14 mouse cellular contexts compared by ENCODE assay signal in the genomic region with DNA sequence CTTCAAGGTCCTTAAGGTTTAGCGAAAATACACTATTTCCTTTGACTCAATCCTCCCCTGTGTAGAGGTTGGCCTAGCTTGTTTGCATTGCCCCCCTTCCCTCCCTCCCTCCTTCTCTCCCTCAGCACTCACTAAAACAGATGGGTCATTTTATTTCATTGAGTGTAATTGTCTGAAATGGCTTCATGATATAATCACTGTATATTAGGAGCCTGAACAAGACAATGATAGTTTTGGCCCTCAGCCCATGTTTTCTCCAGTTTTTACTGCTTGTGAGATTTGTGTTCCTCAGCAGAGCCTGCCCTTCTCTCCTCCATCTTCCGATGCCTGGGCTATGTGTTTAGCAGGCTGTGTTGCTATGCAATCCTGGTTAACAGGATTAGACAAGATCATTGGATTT.
A peak's percentile ranks its signal among the peaks of the same experiment; 100 is the strongest.
DNase-seq lines count a peak whose midpoint lies in the region; ATAC-seq and TF ChIP-seq lines count a peak whose summit lies in the region.
"Had no signal": no experiment of that assay in that cellular context is flagged by ENCODE, and none has a peak within 500 bp of the region (broad histone marks: within the 10 kb centered on the region; RNA-seq: fewer than 3 reads in every experiment).

No protein-coding gene starts in this region.

- WGBS in forebrain, embryonic 13.5 days, result 54% methylated on average over 2 of the region's 2 CpGs
- 81% methylated on average over 2 of the region's 2 CpGs for WGBS in forebrain, embryonic 11.5 days
- 45% methylated on average over 2 of the region's 2 CpGs for WGBS in kidney, postnatal 0 days
- WGBS in midbrain, postnatal 0 days, result 63% methylated on average over 2 of the region's 2 CpGs
- WGBS in midbrain, embryonic 11.5 days, result 71% methylated on average over 2 of the region's 2 CpGs
- 29% methylated on average over 2 of the region's 2 CpGs for WGBS in stomach, embryonic 14.5 days

- no peaks in the 10 kb centered on the region for H3K36me3 ChIP-seq in forebrain, embryonic 13.5 days (ENCODE audit: poor library complexity, severe bottlenecking)
- no peaks in the 10 kb centered on the region for H3K36me3 ChIP-seq in forebrain, embryonic 11.5 days (ENCODE audit: control insufficient read depth, insufficient read depth, low read length)
- H3K36me3 ChIP-seq in kidney, postnatal 0 days (ENCODE audit: insufficient read depth, low read length), result no peaks in the 10 kb centered on the region
- no peaks in the 10 kb centered on the region for H3K36me3 ChIP-seq in midbrain, postnatal 0 days (ENCODE audit: insufficient read depth, low read length)
- H3K36me3 ChIP-seq in midbrain, embryonic 11.5 days (ENCODE audit: control insufficient read depth, insufficient read depth, low read length), result no peaks in the 10 kb centered on the region
- H3K36me3 ChIP-seq in stomach, embryonic 14.5 days (ENCODE audit: control insufficient read depth, insufficient read depth, low read length), result no peaks in the 10 kb centered on the region

- no peak for DNase-seq in forebrain, embryonic 11.5 days (ENCODE audit: low spot score)
- peak; percentile 91 for DNase-seq in kidney, postnatal 0 days (ENCODE audit: low spot score)
- DNase-seq in kidney, postnatal 36 days, result no peak
- DNase-seq in midbrain, postnatal 0 days (ENCODE audit: low spot score), result peak; percentile 24
- DNase-seq in midbrain, embryonic 11.5 days (ENCODE audit: low spot score, missing footprints), result no peak
- no peak for DNase-seq in right cerebral cortex, postnatal 36 days (ENCODE audit: low spot score in 2 of 2)
- DNase-seq: adrenal gland, postnatal 25 days; cerebellum, adult 11 months; gastrocnemius, postnatal 10 days; thymus, postnatal 36 days had no signal

- H3K4me2 ChIP-seq in forebrain, embryonic 13.5 days, result no peak overlapping the region
- H3K4me2 ChIP-seq in forebrain, embryonic 11.5 days (ENCODE audit: low read depth, low read length, severe bottlenecking), result no peak overlapping the region
- no peak overlapping the region for H3K4me2 ChIP-seq in kidney, postnatal 0 days (ENCODE audit: low read length)
- no peak overlapping the region for H3K4me2 ChIP-seq in midbrain, postnatal 0 days (ENCODE audit: low read depth, low read length, poor library complexity, severe bottlenecking)
- no peak overlapping the region for H3K4me2 ChIP-seq in midbrain, embryonic 11.5 days
- no peak overlapping the region for H3K4me2 ChIP-seq in stomach, embryonic 14.5 days (replicated peaks; ENCODE audit: low read depth, low read length)
- H3K4me2 ChIP-seq: heart, embryonic 11.5 days had no signal

- TF ChIP-seq CTCF in kidney, postnatal 0 days (IDR thresholded peaks at IDR 0.05; ENCODE audit: low read depth), result no peak
- no peak for TF ChIP-seq CTCF in midbrain, postnatal 0 days (IDR thresholded peaks at IDR 0.05)

- no peak overlapping the region for H3K4me3 ChIP-seq in forebrain, embryonic 13.5 days
- no peak overlapping the region for H3K4me3 ChIP-seq in forebrain, embryonic 11.5 days (ENCODE audit: low read depth, low read length)
- H3K4me3 ChIP-seq in kidney, postnatal 0 days (replicated peaks; ENCODE audit: low read depth, low read length), result no peak overlapping the region
- no peak overlapping the region for H3K4me3 ChIP-seq in midbrain, postnatal 0 days (ENCODE audit: low read depth, low read length)
- no peak overlapping the region for H3K4me3 ChIP-seq in midbrain, embryonic 11.5 days (ENCODE audit: low read depth, low read length)
- no peak overlapping the region for H3K4me3 ChIP-seq in stomach, embryonic 14.5 days (ENCODE audit: low read depth, low read length)

- peak; percentile 67 for ATAC-seq in forebrain, embryonic 13.5 days
- no peak for ATAC-seq in forebrain, embryonic 11.5 days (replicated peaks; ENCODE audit: low FRiP score)
- peak; percentile 82 for ATAC-seq in kidney, postnatal 0 days (replicated peaks; ENCODE audit: low FRiP score, low read depth)
- ATAC-seq in midbrain, postnatal 0 days (ENCODE audit: low FRiP score), result no peak
- no peak for ATAC-seq in midbrain, embryonic 11.5 days (ENCODE audit: low FRiP score)
- ATAC-seq in stomach, embryonic 14.5 days (ENCODE audit: insufficient number of reproducible peaks, insufficient read depth, low FRiP score, low read depth), result peak; percentile 89
- ATAC-seq: inflammation-experienced regulatory T-cells, adult 6 months had no signal

- no peaks in the 10 kb centered on the region for H3K27me3 ChIP-seq in forebrain, embryonic 13.5 days
- no peaks in the 10 kb centered on the region for H3K27me3 ChIP-seq in forebrain, embryonic 11.5 days (ENCODE audit: control insufficient read depth, insufficient read depth, low read length)
- H3K27me3 ChIP-seq in kidney, postnatal 0 days (ENCODE audit: insufficient read depth, low read length), result no peaks in the 10 kb centered on the region
- H3K27me3 ChIP-seq in midbrain, postnatal 0 days (ENCODE audit: insufficient read depth, low read length), result no peaks in the 10 kb centered on the region
- no peaks in the 10 kb centered on the region for H3K27me3 ChIP-seq in midbrain, embryonic 11.5 days (ENCODE audit: control insufficient read depth, insufficient read depth, low read length)
- H3K27me3 ChIP-seq in stomach, embryonic 14.5 days (ENCODE audit: control insufficient read depth, insufficient read depth, low read length), result no peaks in the 10 kb centered on the region

- H3K9ac ChIP-seq in forebrain, embryonic 13.5 days, result no peak overlapping the region
- no peak overlapping the region for H3K9ac ChIP-seq in forebrain, embryonic 11.5 days (ENCODE audit: low read length)
- no peak overlapping the region for H3K9ac ChIP-seq in kidney, postnatal 0 days (ENCODE audit: low read depth, low read length)
- H3K9ac ChIP-seq in midbrain, postnatal 0 days (replicated peaks; ENCODE audit: low read length, poor library complexity, severe bottlenecking), result no peak overlapping the region
- H3K9ac ChIP-seq in midbrain, embryonic 11.5 days (ENCODE audit: low read length), result no peak overlapping the region
- no peak overlapping the region for H3K9ac ChIP-seq in stomach, embryonic 14.5 days (replicated peaks; ENCODE audit: low read depth, low read length)

- no peaks in the 10 kb centered on the region for H3K4me1 ChIP-seq in forebrain, embryonic 13.5 days
- no peaks in the 10 kb centered on the region for H3K4me1 ChIP-seq in forebrain, embryonic 11.5 days (replicated peaks; ENCODE audit: control insufficient read depth, insufficient read depth, low read length)
- 0 out of 2 replicates have a peak, but pooled peaks cover 2% of the 10 kb centered on the region for H3K4me1 ChIP-seq in kidney, postnatal 0 days (replicated peaks; ENCODE audit: insufficient read depth, low read length)
- no peaks in the 10 kb centered on the region for H3K4me1 ChIP-seq in midbrain, postnatal 0 days (ENCODE audit: insufficient read depth, low read length)
- H3K4me1 ChIP-seq in midbrain, embryonic 11.5 days (ENCODE audit: control insufficient read depth, insufficient read depth, low read length), result no peaks in the 10 kb centered on the region
- H3K4me1 ChIP-seq in stomach, embryonic 14.5 days (ENCODE audit: control insufficient read depth, insufficient read depth, low read length), result peaks cover 6% of the 10 kb centered on the region; the same call in 1 of the 2 replicates

- no peak overlapping the region for H3K27ac ChIP-seq in forebrain, embryonic 13.5 days
- H3K27ac ChIP-seq in forebrain, embryonic 11.5 days (ENCODE audit: low read depth, low read length), result no peak overlapping the region
- peak overlapping the region; percentile 62; the same call in 1 of the 2 replicates for H3K27ac ChIP-seq in kidney, postnatal 0 days
- no peak overlapping the region for H3K27ac ChIP-seq in midbrain, postnatal 0 days (ENCODE audit: low read depth, low read length)
- H3K27ac ChIP-seq in midbrain, embryonic 11.5 days (ENCODE audit: low read depth, low read length), result no peak overlapping the region
- peak overlapping the region; percentile 92; the same call in 1 of the 2 replicates for H3K27ac ChIP-seq in stomach, embryonic 14.5 days (ENCODE audit: low read length)

- no peaks in the 10 kb centered on the region for H3K9me3 ChIP-seq in forebrain, embryonic 13.5 days (replicated peaks)
- no peaks in the 10 kb centered on the region for H3K9me3 ChIP-seq in forebrain, embryonic 11.5 days (ENCODE audit: control insufficient read depth, low read length)
- H3K9me3 ChIP-seq in kidney, postnatal 0 days (replicated peaks; ENCODE audit: low read length), result no peaks in the 10 kb centered on the region
- no peaks in the 10 kb centered on the region for H3K9me3 ChIP-seq in midbrain, postnatal 0 days (ENCODE audit: low read length)
- no peaks in the 10 kb centered on the region for H3K9me3 ChIP-seq in midbrain, embryonic 11.5 days (ENCODE audit: control insufficient read depth, low read length)
- H3K9me3 ChIP-seq in stomach, embryonic 14.5 days (ENCODE audit: control insufficient read depth, low read depth, low read length), result no peaks in the 10 kb centered on the region

Comparison
In these comparisons a context has a peak if more than half of its experiments do, and no peak if none do; other contexts are left out.
1. ATAC-seq: peak in forebrain, embryonic 13.5 days (single experiment), kidney, postnatal 0 days (single experiment) and stomach, embryonic 14.5 days (single experiment); none in forebrain, embryonic 11.5 days (single experiment), midbrain, postnatal 0 days (single experiment) and midbrain, embryonic 11.5 days (single experiment).
2. DNase-seq: peak in kidney, postnatal 0 days (single experiment) and midbrain, postnatal 0 days (single experiment); none in forebrain, embryonic 11.5 days (single experiment), kidney, postnatal 36 days (0 of 2), midbrain, embryonic 11.5 days (single experiment) and right cerebral cortex, postnatal 36 days (0 of 2).
3. H3K27ac ChIP-seq: peak in kidney, postnatal 0 days (single experiment) and stomach, embryonic 14.5 days (single experiment); none in forebrain, embryonic 13.5 days (single experiment), forebrain, embryonic 11.5 days (single experiment), midbrain, postnatal 0 days (single experiment) and midbrain, embryonic 11.5 days (single experiment).